Mouse (Mus musculus) MEL (cell line): ENCODE measurements around the gene Kcnip2. TPM values are rescaled to one million over a fixed set of nuclear protein-coding genes. Genes with fewer than 3 reads are reported as not detected.

Experiments used
- DNase-seq: peaks from one replicate; pipeline ENCODE4 v3.0.0; 2011; ENCODE audit warnings: low read depth, low spot score
- H3K27ac ChIP-seq: 2 replicates; pipeline ENCODE4 v1.5.1; 2012; ENCODE audit warnings: low read depth, mild to moderate bottlenecking, control low read depth, low read length, moderate library complexity; ENCODE audit not compliant: control insufficient read depth
- H3K27me3 ChIP-seq, 2 experiments: fragments of 150-350 bp in 1 of 2; sonication (generic) in 1 of 2; 2 replicates each; pipeline ENCODE4 v1.6.1; 2012; ENCODE audit warnings: low read length in 2 of 2, mild to moderate bottlenecking in 2 of 2, improper control_type of control experiment in 1 of 2, moderate library complexity in 1 of 2; ENCODE audit not compliant: insufficient read depth in 2 of 2, control insufficient read depth in 1 of 2
- H3K36me3 ChIP-seq, 2 experiments: 2 replicates each; pipeline ENCODE4 v1.6.1; 2012 to 2014; ENCODE audit warnings: low read length in 2 of 2, improper control_type of control experiment in 1 of 2, inconsistent platforms in 1 of 2, mild to moderate bottlenecking in 1 of 2; ENCODE audit not compliant: insufficient read depth in 2 of 2, control insufficient read depth in 1 of 2
- H3K4me1 ChIP-seq, 2 experiments: fragments of 150-350 bp in 1 of 2; sonication (generic) in 1 of 2; 2 replicates each; pipeline ENCODE4 v1.6.1; 2012; ENCODE audit warnings: low read length in 2 of 2, improper control_type of control experiment in 1 of 2, mild to moderate bottlenecking in 1 of 2; ENCODE audit not compliant: insufficient read depth in 2 of 2, control insufficient read depth in 1 of 2
- H3K4me3 ChIP-seq, 2 experiments: fragments of 150-350 bp in 1 of 2; sonication (generic) in 1 of 2; 2 replicates each; pipeline ENCODE4 v1.5.1; 2012; ENCODE audit warnings: low read depth in 2 of 2, low read length in 2 of 2, mild to moderate bottlenecking in 2 of 2, moderate library complexity in 2 of 2, control low read depth in 1 of 2, improper control_type of control experiment in 1 of 2; ENCODE audit not compliant: control insufficient read depth in 1 of 2, insufficient read depth in 1 of 2
- H3K79me2 ChIP-seq: 2 replicates; pipeline ENCODE4 v1.6.1; 2012; ENCODE audit warnings: mild to moderate bottlenecking, low read length, moderate library complexity; ENCODE audit not compliant: control insufficient read depth, poor library complexity, insufficient read depth
- H3K9ac ChIP-seq: 2 replicates; pipeline ENCODE4 v1.6.1; 2012; ENCODE audit warnings: low read depth, mild to moderate bottlenecking, control low read depth, low read length, moderate library complexity; ENCODE audit not compliant: control insufficient read depth, poor library complexity, severe bottlenecking
- H3K9me3 ChIP-seq: fragments of 150-350 bp; sonication (generic); replicated peaks from 2 replicates; pipeline ENCODE4 v1.6.1; 2012; ENCODE audit warnings: mild to moderate bottlenecking, low read length, improper control_type of control experiment, moderate library complexity; ENCODE audit not compliant: insufficient read depth
- CHD1 ChIP-seq: IDR thresholded peaks from 2 replicates; pipeline ENCODE4 v1.6.1; 2012; ENCODE audit warnings: low read depth, mild to moderate bottlenecking, inconsistent platforms, low read length, improper control_type of control experiment
- CHD2 ChIP-seq: IDR thresholded peaks from 2 replicates; pipeline ENCODE4 v1.6.1; 2011; ENCODE audit warnings: low read length, improper control_type of control experiment
- CTCF ChIP-seq, 3 experiments: IDR thresholded peaks in 2 of 3; conservative IDR thresholded peaks in 1 of 3; 2 replicates each; pipeline ENCODE4 v1.5.1; 2011 to 2012; ENCODE audit warnings: low read length in 3 of 3, low read depth in 2 of 3, mild to moderate bottlenecking in 2 of 3, improper control_type of control experiment in 1 of 3, inconsistent platforms in 1 of 3, mixed read lengths in 1 of 3, moderate library complexity in 1 of 3; ENCODE audit not compliant: control insufficient read depth in 1 of 3, insufficient read depth in 1 of 3, poor library complexity in 1 of 3, severe bottlenecking in 1 of 3
- E2F4 ChIP-seq: IDR thresholded peaks from 2 replicates; pipeline ENCODE4 v1.6.1; 2011; ENCODE audit warnings: low read depth, low read length, improper control_type of control experiment, borderline replicate concordance
- ELF1 ChIP-seq: IDR thresholded peaks from 2 replicates; pipeline ENCODE4 v1.6.1; 2014; ENCODE audit warnings: low read depth, mild to moderate bottlenecking, inconsistent platforms, low read length, improper control_type of control experiment, moderate library complexity
- EP300 ChIP-seq, 2 experiments: IDR thresholded peaks; 2 replicates each; pipeline ENCODE4 v1.6.1; 2011; ENCODE audit warnings: improper control_type of control experiment in 2 of 2, low read length in 2 of 2, low read depth in 1 of 2, mild to moderate bottlenecking in 1 of 2
- ETS1 ChIP-seq: IDR thresholded peaks from 2 replicates; pipeline ENCODE4 v1.6.1; 2012; ENCODE audit warnings: low read depth, mild to moderate bottlenecking, inconsistent platforms, low read length, improper control_type of control experiment, moderate library complexity
- GATA1 ChIP-seq: IDR thresholded peaks from 2 replicates; pipeline ENCODE4 v1.6.1; 2011; ENCODE audit warnings: low read depth, low read length, improper control_type of control experiment
- HCFC1 ChIP-seq: IDR thresholded peaks from 2 replicates; pipeline ENCODE4 v1.6.1; 2012; ENCODE audit warnings: low read depth, mild to moderate bottlenecking, inconsistent platforms, low read length, improper control_type of control experiment, moderate library complexity
- JUND ChIP-seq: IDR thresholded peaks from 2 replicates; pipeline ENCODE4 v1.6.1; 2011; ENCODE audit warnings: low read depth, mild to moderate bottlenecking, improper control_type of control experiment, low read length
- KAT2A ChIP-seq: conservative IDR thresholded peaks from 2 replicates; pipeline ENCODE4 v1.6.1; 2012; ENCODE audit warnings: low read depth, low read length, improper control_type of control experiment, inconsistent platforms
- MAFK ChIP-seq: IDR thresholded peaks from 2 replicates; pipeline ENCODE4 v1.6.1; 2011; ENCODE audit warnings: low read depth, mild to moderate bottlenecking, low read length, improper control_type of control experiment, borderline replicate concordance
- MAX ChIP-seq: IDR thresholded peaks from 2 replicates; pipeline ENCODE4 v1.6.1; 2011; ENCODE audit warnings: low read length, improper control_type of control experiment
- MAZ ChIP-seq: IDR thresholded peaks from 2 replicates; pipeline ENCODE4 v1.6.1; 2012; ENCODE audit warnings: low read depth, mild to moderate bottlenecking, inconsistent platforms, low read length, improper control_type of control experiment
- MXI1 ChIP-seq: IDR thresholded peaks from 2 replicates; pipeline ENCODE4 v1.6.1; 2011; ENCODE audit warnings: mild to moderate bottlenecking, low read depth, low read length, improper control_type of control experiment
- MYB ChIP-seq: IDR thresholded peaks from 2 replicates; pipeline ENCODE4 v1.6.1; 2011; ENCODE audit warnings: mild to moderate bottlenecking, low read depth, low read length, improper control_type of control experiment
- MYC ChIP-seq: IDR thresholded peaks from 2 replicates; pipeline ENCODE4 v1.6.1; 2011; ENCODE audit warnings: low read depth, mild to moderate bottlenecking, low read length, improper control_type of control experiment, moderate library complexity
- NELFE ChIP-seq: IDR thresholded peaks from 2 replicates; pipeline ENCODE4 v1.6.1; 2011; ENCODE audit warnings: low read depth, low read length, improper control_type of control experiment
- NRF1 ChIP-seq: IDR thresholded peaks from 2 replicates; pipeline ENCODE4 v1.6.1; 2014; ENCODE audit warnings: low read depth, mild to moderate bottlenecking, inconsistent platforms, low read length, improper control_type of control experiment, moderate library complexity; ENCODE audit not compliant: poor library complexity, insufficient read depth, severe bottlenecking
- POLR2AphosphoS2 ChIP-seq: IDR thresholded peaks from 2 replicates; pipeline ENCODE4 v1.6.1; 2011; ENCODE audit warnings: low read length, improper control_type of control experiment
- POLR2AphosphoS5 ChIP-seq: IDR thresholded peaks from 2 replicates; pipeline ENCODE4 v1.6.1; 2012; ENCODE audit warnings: low read depth, borderline replicate concordance, mild to moderate bottlenecking, inconsistent platforms, low read length, moderate library complexity, mixed read lengths
- RCOR1 ChIP-seq: IDR thresholded peaks from 2 replicates; pipeline ENCODE4 v1.6.1; 2012; ENCODE audit warnings: low read depth, mild to moderate bottlenecking, inconsistent platforms, low read length, improper control_type of control experiment
- SIN3A ChIP-seq: IDR thresholded peaks from 2 replicates; pipeline ENCODE4 v1.6.1; 2012; ENCODE audit warnings: low read length, improper control_type of control experiment, inconsistent platforms
- SMC3 ChIP-seq: IDR thresholded peaks from 2 replicates; pipeline ENCODE4 v1.6.1; 2011; ENCODE audit warnings: low read depth, low read length, improper control_type of control experiment
- TAL1 ChIP-seq: IDR thresholded peaks from 2 replicates; pipeline ENCODE4 v1.6.1; 2012; ENCODE audit warnings: mild to moderate bottlenecking, inconsistent platforms, low read length, moderate library complexity, mixed read lengths
- TBP ChIP-seq: IDR thresholded peaks from 2 replicates; pipeline ENCODE4 v1.8.0; 2011; ENCODE audit warnings: low read depth, low read length, improper control_type of control experiment
- USF2 ChIP-seq, 2 experiments: IDR thresholded peaks; 2 replicates each; pipeline ENCODE4 v1.6.1; 2011 to 2012; ENCODE audit warnings: improper control_type of control experiment in 2 of 2, low read length in 2 of 2, borderline replicate concordance in 1 of 2, inconsistent platforms in 1 of 2, low read depth in 1 of 2, mild to moderate bottlenecking in 1 of 2; ENCODE audit not compliant: insufficient read depth in 1 of 2
- ZC3H11A ChIP-seq: IDR thresholded peaks from 2 replicates; pipeline ENCODE4 v1.6.1; 2012; ENCODE audit warnings: low read depth, mild to moderate bottlenecking, inconsistent platforms, low read length, improper control_type of control experiment
- ZMIZ1 ChIP-seq: IDR thresholded peaks from 2 replicates; pipeline ENCODE4 v1.6.1; 2012; ENCODE audit warnings: low read depth, mild to moderate bottlenecking, inconsistent platforms, low read length, improper control_type of control experiment, moderate library complexity
- ZNF384 ChIP-seq: IDR thresholded peaks from 2 replicates; pipeline ENCODE4 v1.6.1; 2012; ENCODE audit warnings: low read depth, mild to moderate bottlenecking, inconsistent platforms, low read length, improper control_type of control experiment
- polyA plus RNA-seq, 2 experiments: library from polyadenylated mRNA; stranded (reverse) in 1 of 2; unstranded in 1 of 2; fragments of >175 nt in 1 of 2; fragments of >200 nt in 1 of 2; gene quantifications; 2 replicates each; pipeline versions ENCODE4 v1.2.1 to v1.2.4; 2012; ENCODE audit warnings: low replicate concordance in 2 of 2, low read depth in 1 of 2; ENCODE audit not compliant: insufficient read length in 2 of 2, insufficient read depth in 1 of 2, missing spikeins in 1 of 2
- total RNA-seq: library from RNA; depleted of rRNA; stranded (reverse); fragments of 300-350 nt; gene quantifications from 2 replicates; pipeline ENCODE4 v1.2.3, GENCODE M21; 2012

Kcnip2 gene
- total and polyA plus RNA-seq, 3 experiments, result 0.14 TPM; not detected in 2

GRCm38 (mm10) chr19:45785470-45785869, 30.4 kb downstream of the Kcnip2 start:
- DNase-seq, result no peak
- Histone ChIP-seq H3K9ac (no peak overlapping the region), H3K4me1 (peaks cover 18 to 31% of the 10 kb centered on the region in 2 experiments), H3K36me3 (peaks cover 2 to 40% of the 10 kb centered on the region in 2 experiments), H3K4me3 (no peak overlapping the region), H3K27ac (no peak overlapping the region), H3K9me3 (no peaks in the 10 kb centered on the region), H3K79me2 (peaks cover 26% of the 10 kb centered on the region), H3K27me3 (no peaks in the 10 kb centered on the region)
- no peak for TF ChIP-seq MYB
- TF ChIP-seq JUND, result no peak
- no peak for TF ChIP-seq ELF1
- TF ChIP-seq MAX, result no peak
- no peak for TF ChIP-seq CHD1
- no peak for TF ChIP-seq MAFK
- TF ChIP-seq NELFE, result no peak
- TF ChIP-seq MYC, result no peak
- TF ChIP-seq POLR2AphosphoS2, result no peak
- TF ChIP-seq ZMIZ1, result no peak
- TF ChIP-seq ZC3H11A, result no peak
- no peak for TF ChIP-seq USF2 (IDR thresholded peaks at IDR 0.05; ENCODE audit: borderline replicate concordance in 1 of 2, insufficient read depth in 1 of 2, low read depth in 1 of 2, low read length in 2 of 2)
- no peak for TF ChIP-seq EP300 (IDR thresholded peaks at IDR 0.05; ENCODE audit: low read depth in 1 of 2, low read length in 2 of 2)

- peak overlapping the region; percentile 59 to 65 for H3K4me3 ChIP-seq
- no peaks in the 10 kb centered on the region for H3K27me3 ChIP-seq
- peaks cover 2 to 30% of the 10 kb centered on the region in 2 experiments for H3K36me3 ChIP-seq
- peaks cover 36% of the 10 kb centered on the region for H3K79me2 ChIP-seq
- H3K9me3 ChIP-seq, result no peaks in the 10 kb centered on the region
- H3K4me1 ChIP-seq, result peaks cover 16 to 29% of the 10 kb centered on the region in 2 experiments
- H3K9ac ChIP-seq, result peak overlapping the region; percentile 77
- no peak for DNase-seq
- peak overlapping the region; percentile 47 for H3K27ac ChIP-seq
- TF ChIP-seq ZMIZ1 (peak; percentile 5; the same call in 1 of the 2 replicates), ETS1 (0 out of 2 replicates have a peak, but pooled peaks have one; percentile 28), MAX (peak; percentile 62; the same call in 1 of the 2 replicates), SMC3 (no peak), TBP (no peak), NRF1 (no peak), CHD2 (no peak), POLR2AphosphoS5 (no peak; the same call in 1 of the 2 replicates), TAL1 (no peak), RCOR1 (no peak), POLR2AphosphoS2 (peak; percentile 80; the same call in 1 of the 2 replicates), MXI1 (0 out of 2 replicates have a peak, but pooled peaks have one; percentile 13), MAFK (no peak), CHD1 (no peak), E2F4 (no peak), EP300 (IDR thresholded peaks at IDR 0.05; ENCODE audit: low read depth in 1 of 2, low read length in 2 of 2) (no peak), MAZ (no peak), ZNF384 (no peak), MYB (0 out of 2 replicates have a peak, but pooled peaks have one; percentile 31), GATA1 (no peak), ELF1 (0 out of 2 replicates have a peak, but pooled peaks have one; percentile 5), HCFC1 (no peak), SIN3A (no peak), KAT2A (no peak), CTCF (IDR thresholded peaks at IDR 0.05 in 2 of 3, conservative IDR thresholded peaks at IDR 0.05 in 1 of 3; ENCODE audit: control insufficient read depth in 1 of 3, insufficient read depth in 1 of 3, low read depth in 2 of 3, low read length in 3 of 3, poor library complexity in 1 of 3, severe bottlenecking in 1 of 3) (no peak), JUND (no peak)
Measured at GRCm38 (mm10) chr19:45783933-45784576, 31.8 kb downstream of the Kcnip2 start.
